Mouse (Mus musculus) megakaryocyte-erythroid progenitor cell, adult 5-6 weeks (primary cell): ENCODE results near the gene Dnajc22. TPM values are rescaled to one million over a fixed set of nuclear protein-coding genes. Genes with fewer than 3 reads are reported as not detected.

Experiments
- ATAC-seq: replicated peaks from 2 replicates; pipeline ENCODE4 v1.8.0; 2016; ENCODE audit warnings: mild to moderate bottlenecking, inconsistent platforms; ENCODE audit not compliant: severe bottlenecking, poor library complexity, low FRiP score, low TSS enrichment
- total RNA-seq, 2 experiments: library from RNA; stranded (forward) in 1 of 2; stranded (reverse) in 1 of 2; fragments of 200-1000, 215-1000 nt in 1 of 2; fragments of >200 nt in 1 of 2; fragmentation: Nextera tagmentation in 1 of 2; gene quantifications; 2 replicates each; pipeline ENCODE4 v1.2.3; 2014 to 2017

The Dnajc22 gene
- total RNA-seq, 2 experiments from 2014 or later, result not detected

GRCm38 (mm10) chr15:99111809-99112208, 18.8 kb downstream of the Dnajc22 start:
- ATAC-seq, result no peak

GRCm38 (mm10) chr15:99112843-99113395, 19.9 kb downstream of the Dnajc22 start:
- ATAC-seq, result no peak

GRCm38 (mm10) chr15:99113396-99113975, 20.5 kb downstream of the Dnajc22 start:
- no peak for ATAC-seq

GRCm38 (mm10) chr15:99114312-99115064, 21.5 kb downstream of the Dnajc22 start:
- ATAC-seq, result no peak

GRCm38 (mm10) chr15:99115065-99115423, 22.1 kb downstream of the Dnajc22 start:
- no peak for ATAC-seq

GRCm38 (mm10) chr15:99116539-99116938, 23.6 kb downstream of the Dnajc22 start:
- no peak for ATAC-seq

GRCm38 (mm10) chr15:99120814-99121213, 27.8 kb downstream of the Dnajc22 start:
- no peak for ATAC-seq

GRCm38 (mm10) chr15:99122642-99123041, 29.7 kb downstream of the Dnajc22 start:
- ATAC-seq, result no peak

- no peak for ATAC-seq
These were observed 32.7 kb downstream of the Dnajc22 start, which contains the start of gene Spats2 for GRCm38 (mm10) chr15:99125711-99126080. Gene Spats2 (plus strand): TSS chr15:99125916.

GRCm38 (mm10) chr15:99126081-99126815, 33.3 kb downstream of the Dnajc22 start:
- no peak for ATAC-seq

GRCm38 (mm10) chr15:99126816-99127365, 33.9 kb downstream of the Dnajc22 start:
- ATAC-seq, result no peak

- no peak for ATAC-seq
These were observed 35.0 kb downstream of the Dnajc22 start for GRCm38 (mm10) chr15:99127851-99128522.

- no peak for ATAC-seq
These were observed 36.5 kb downstream of the Dnajc22 start for GRCm38 (mm10) chr15:99129441-99129840.

GRCm38 (mm10) chr15:99129956-99130910, 37.3 kb downstream of the Dnajc22 start:
- ATAC-seq, result no peak; the same call in 1 of the 2 replicates

- no peak for ATAC-seq
These were observed 45.4 kb downstream of the Dnajc22 start for GRCm38 (mm10) chr15:99138389-99138788.

GRCm38 (mm10) chr15:99139669-99140068, 46.7 kb downstream of the Dnajc22 start:
- ATAC-seq, result peak; percentile 68

- no peak for ATAC-seq
These were observed 57.5 kb downstream of the Dnajc22 start for GRCm38 (mm10) chr15:99150516-99150915.

GRCm38 (mm10) chr15:99151324-99151723, 58.4 kb downstream of the Dnajc22 start:
- ATAC-seq, result no peak
